Mouse (Mus musculus): ENCODE results near the gene Aifm3.
"Not testable (repeated sequence)": the region's sequence is repeated elsewhere in the genome, so short reads cannot be mapped to it uniquely, and the experiment has no call there.

DNA sequence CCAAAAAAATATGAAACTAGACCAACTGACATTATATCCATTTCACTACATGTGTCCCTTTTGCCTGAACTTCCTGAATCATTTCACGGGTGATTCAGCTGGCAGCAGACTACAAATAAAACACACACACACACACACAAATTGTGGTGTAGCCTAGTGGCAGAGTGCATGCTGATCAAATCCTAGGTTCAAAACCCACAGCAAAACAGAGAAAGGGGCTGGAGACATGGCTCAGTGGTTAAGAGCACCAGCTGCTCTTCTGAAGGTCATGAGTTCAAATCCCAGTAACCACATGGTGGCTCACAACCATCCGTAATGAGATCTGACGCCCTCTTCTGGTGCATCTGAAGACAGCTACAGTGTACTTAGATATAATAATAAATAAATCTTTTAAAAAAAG is 18.6 kb downstream of the Aifm3 start:
- TF ChIP-seq GATA1 (IDR thresholded peaks at IDR 0.05; ENCODE audit: borderline replicate concordance, low read length); FLI1 (IDR thresholded peaks at IDR 0.05; ENCODE audit: low read length): not testable (repeated sequence)

All from megakaryocyte, embryonic 14.5 days (primary cell).